Mouse (Mus musculus): ENCODE measurements around the gene Smyd4. TPM values are rescaled to one million over a fixed set of nuclear protein-coding genes. Genes with fewer than 3 reads are reported as not detected.

Gene Smyd4
- total and polyA plus RNA-seq, 3 experiments: 9.6 to 12.8 TPM; not detected in 1

DNA sequence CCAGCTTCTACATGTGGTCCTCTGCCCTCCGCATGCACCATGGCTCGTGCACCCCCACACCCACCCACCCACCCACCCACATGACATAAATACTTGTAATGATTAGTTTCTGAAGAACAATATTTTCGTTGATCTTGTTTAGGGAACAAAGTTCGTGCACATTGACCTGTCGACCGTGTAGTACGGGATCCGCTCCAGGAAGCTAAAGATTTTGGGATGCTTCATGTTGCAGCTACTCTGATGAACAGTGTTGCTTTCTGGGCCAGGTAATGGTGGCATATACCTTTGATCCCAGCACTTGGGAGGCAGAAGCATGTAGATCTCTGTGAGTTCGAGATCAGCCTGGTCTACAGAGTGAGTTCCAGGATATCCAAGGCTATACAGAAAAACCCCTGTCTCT lies 75.8 kb downstream of the Smyd4 start:
- TF ChIP-seq ZC3H11A (IDR thresholded peaks at IDR 0.05; ENCODE audit: low read depth, low read length) (no peak), CTCF (IDR thresholded peaks at IDR 0.05 in 2 of 3, conservative IDR thresholded peaks at IDR 0.05 in 1 of 3; ENCODE audit: control insufficient read depth in 1 of 3, insufficient read depth in 1 of 3, low read depth in 2 of 3, low read length in 3 of 3, poor library complexity in 1 of 3, severe bottlenecking in 1 of 3) (no peak), UBTF (IDR thresholded peaks at IDR 0.05; ENCODE audit: borderline replicate concordance, insufficient read depth, low read depth, low read length) (no peak)
- DNase-seq (ENCODE audit: low read depth, low spot score): no peak
- Histone ChIP-seq H3K27me3 (ENCODE audit: control insufficient read depth in 1 of 2, insufficient read depth in 2 of 2, low read length in 2 of 2) (no peaks in the 10 kb centered on the region), H3K4me3 (ENCODE audit: control insufficient read depth in 1 of 2, insufficient read depth in 1 of 2, low read depth in 2 of 2, low read length in 2 of 2) (no peak overlapping the region), H3K36me3 (ENCODE audit: control insufficient read depth in 1 of 2, insufficient read depth in 2 of 2, low read length in 2 of 2) (peaks cover 0 to 2% of the 10 kb centered on the region in 2 experiments; a peak in 1 of 4 replicates), H3K4me1 (ENCODE audit: control insufficient read depth in 1 of 2, insufficient read depth in 2 of 2, low read length in 2 of 2) (peaks cover 0 to 6% of the 10 kb centered on the region in 2 experiments; a peak in 2 of 4 replicates), H3K9ac (ENCODE audit: control insufficient read depth, low read depth, low read length, poor library complexity, severe bottlenecking) (no peak overlapping the region), H3K79me2 (ENCODE audit: control insufficient read depth, insufficient read depth, low read length, poor library complexity) (no peaks in the 10 kb centered on the region), H3K27ac (ENCODE audit: control insufficient read depth, low read depth, low read length) (no peak overlapping the region), H3K9me3 (replicated peaks; ENCODE audit: insufficient read depth, low read length) (no peaks in the 10 kb centered on the region)

DNA sequence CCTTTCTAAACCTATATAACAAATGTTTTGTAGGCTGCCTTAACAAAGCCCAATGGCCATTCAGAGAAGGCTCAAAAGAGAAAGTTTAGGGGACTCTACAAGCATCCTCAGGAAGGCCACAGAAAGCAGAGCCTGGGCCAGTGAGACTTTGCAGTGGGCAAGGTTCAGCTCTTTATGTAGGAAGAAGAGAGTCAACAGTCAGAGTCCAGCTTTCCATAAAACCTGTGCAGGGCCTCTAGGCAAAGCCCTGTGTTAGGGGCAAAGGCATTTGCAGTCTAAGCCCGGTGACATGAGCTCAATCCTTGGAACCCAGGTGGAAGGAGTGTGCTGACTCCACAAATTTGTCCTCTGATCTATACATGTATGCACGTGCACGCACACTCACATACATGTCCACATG lies 76.2 kb downstream of the Smyd4 start:
- Histone ChIP-seq H3K9ac (ENCODE audit: control insufficient read depth, low read depth, low read length, poor library complexity, severe bottlenecking) (no peak overlapping the region), H3K36me3 (ENCODE audit: control insufficient read depth in 1 of 2, insufficient read depth in 2 of 2, low read length in 2 of 2) (peaks cover 0 to 2% of the 10 kb centered on the region in 2 experiments; a peak in 1 of 4 replicates), H3K27ac (ENCODE audit: control insufficient read depth, low read depth, low read length) (no peak overlapping the region), H3K9me3 (replicated peaks; ENCODE audit: insufficient read depth, low read length) (no peaks in the 10 kb centered on the region), H3K79me2 (ENCODE audit: control insufficient read depth, insufficient read depth, low read length, poor library complexity) (no peaks in the 10 kb centered on the region), H3K27me3 (ENCODE audit: control insufficient read depth in 1 of 2, insufficient read depth in 2 of 2, low read length in 2 of 2) (no peaks in the 10 kb centered on the region), H3K4me1 (ENCODE audit: control insufficient read depth in 1 of 2, insufficient read depth in 2 of 2, low read length in 2 of 2) (peaks cover 0 to 10% of the 10 kb centered on the region in 2 experiments; a peak in 2 of 4 replicates), H3K4me3 (ENCODE audit: control insufficient read depth in 1 of 2, insufficient read depth in 1 of 2, low read depth in 2 of 2, low read length in 2 of 2) (no peak overlapping the region)
- no peak for DNase-seq (ENCODE audit: low read depth, low spot score)
- TF ChIP-seq ZNF384 (IDR thresholded peaks at IDR 0.05; ENCODE audit: low read depth, low read length) (no peak), USF2 (IDR thresholded peaks at IDR 0.05; ENCODE audit: borderline replicate concordance in 1 of 2, insufficient read depth in 1 of 2, low read depth in 1 of 2, low read length in 2 of 2) (no peak), RCOR1 (IDR thresholded peaks at IDR 0.05; ENCODE audit: low read depth, low read length) (no peak)

DNA sequence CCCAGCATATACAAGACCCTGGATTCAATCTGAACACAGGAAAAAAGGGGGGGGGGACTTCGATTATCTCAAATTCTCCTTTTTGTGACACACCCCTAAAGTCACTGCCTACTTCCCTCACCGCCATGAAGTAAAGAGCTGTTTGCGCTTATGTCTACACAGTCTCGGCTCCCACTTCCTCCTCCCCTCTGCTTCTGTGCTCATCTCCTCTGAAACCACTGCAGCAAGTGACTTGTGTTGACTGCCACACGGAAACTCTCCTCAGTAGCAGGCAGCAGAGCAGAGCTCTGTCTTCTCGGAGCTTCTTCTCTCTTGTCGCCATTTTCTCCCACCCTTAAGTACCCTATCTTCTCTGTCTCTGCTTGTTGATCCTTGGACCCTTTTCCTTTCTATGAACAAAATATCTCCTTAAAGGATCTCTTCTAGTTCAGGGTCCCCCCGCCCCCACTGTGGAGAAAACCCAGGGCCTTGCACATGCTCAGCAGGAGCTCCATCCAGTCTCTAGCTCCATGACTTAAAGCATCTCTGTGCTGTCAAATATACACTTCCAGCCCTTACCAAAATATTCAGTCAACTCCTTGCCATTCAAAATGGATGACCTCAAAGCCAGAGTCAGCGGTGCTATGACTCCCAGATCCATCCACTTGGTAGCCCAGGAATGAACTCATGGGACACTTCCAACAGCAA lies 80.9 kb downstream of the Smyd4 start:
- peaks cover 0 to 14% of the 10 kb centered on the region in 2 experiments; a peak in 2 of 4 replicates for H3K4me1 ChIP-seq (ENCODE audit: control insufficient read depth in 1 of 2, insufficient read depth in 2 of 2, low read length in 2 of 2)
- peaks cover 0 to 2% of the 10 kb centered on the region in 2 experiments; a peak in 1 of 4 replicates for H3K36me3 ChIP-seq (ENCODE audit: control insufficient read depth in 1 of 2, insufficient read depth in 2 of 2, low read length in 2 of 2)
- H3K9ac ChIP-seq (ENCODE audit: control insufficient read depth, low read depth, low read length, poor library complexity, severe bottlenecking): peak overlapping the region; percentile 46
- peak overlapping the region; percentile 33 for H3K27ac ChIP-seq (ENCODE audit: control insufficient read depth, low read depth, low read length)
- peak; percentile 87 for DNase-seq (ENCODE audit: low read depth, low spot score)
- no peaks in the 10 kb centered on the region for H3K79me2 ChIP-seq (ENCODE audit: control insufficient read depth, insufficient read depth, low read length, poor library complexity)
- TF ChIP-seq RCOR1 (IDR thresholded peaks at IDR 0.05; ENCODE audit: low read depth, low read length): no peak
- TF ChIP-seq POLR2AphosphoS5 (IDR thresholded peaks at IDR 0.05; ENCODE audit: borderline replicate concordance, low read depth, low read length): no peak
- TF ChIP-seq GATA1 (IDR thresholded peaks at IDR 0.05; ENCODE audit: low read depth, low read length): peak; percentile 31; the same call in 1 of the 2 replicates
- TF ChIP-seq NRF1 (IDR thresholded peaks at IDR 0.05; ENCODE audit: insufficient read depth, low read depth, low read length, poor library complexity, severe bottlenecking): peak; percentile 62
- peak; percentile 61 for TF ChIP-seq ELF1 (IDR thresholded peaks at IDR 0.05; ENCODE audit: low read depth, low read length)
- TF ChIP-seq CHD1 (IDR thresholded peaks at IDR 0.05; ENCODE audit: low read depth, low read length): 0 out of 2 replicates have a peak, but pooled peaks have one; percentile 53
- TF ChIP-seq MXI1 (IDR thresholded peaks at IDR 0.05; ENCODE audit: low read depth, low read length): peak; percentile 59; the same call in 1 of the 2 replicates
- no peak for TF ChIP-seq MEF2A (IDR thresholded peaks at IDR 0.05; ENCODE audit: extremely low read depth, insufficient replicate concordance, low read depth, low read length, poor library complexity, severe bottlenecking)
- no peak for TF ChIP-seq RAD21 (IDR thresholded peaks at IDR 0.05; ENCODE audit: low read depth, low read length)
- no peak for TF ChIP-seq BHLHE40 (IDR thresholded peaks at IDR 0.05; ENCODE audit: borderline replicate concordance, low read depth, low read length)
- no peak for TF ChIP-seq CHD2 (IDR thresholded peaks at IDR 0.05; ENCODE audit: low read length)
- 0 out of 4 replicates have a peak, but pooled peaks of 1 of the 2 experiments have one; percentile 31 for TF ChIP-seq POLR2A (IDR thresholded peaks at IDR 0.05; ENCODE audit: control insufficient read depth in 1 of 2, insufficient read depth in 1 of 2, low read depth in 1 of 2, low read length in 2 of 2, poor library complexity in 1 of 2)
- H3K27me3 ChIP-seq (ENCODE audit: control insufficient read depth in 1 of 2, insufficient read depth in 2 of 2, low read length in 2 of 2): no peaks in the 10 kb centered on the region
- H3K4me3 ChIP-seq (ENCODE audit: control insufficient read depth in 1 of 2, insufficient read depth in 1 of 2, low read depth in 2 of 2, low read length in 2 of 2): peak overlapping the region; percentile 1 to 37
- no peaks in the 10 kb centered on the region for H3K9me3 ChIP-seq (replicated peaks; ENCODE audit: insufficient read depth, low read length)
